Mouse (Mus musculus): ENCODE results near the gene Pik3ap1.

- no peak for TF ChIP-seq CTCF (IDR thresholded peaks at IDR 0.05; ENCODE audit: insufficient read depth, low read depth, low read length)
- no peak for TF ChIP-seq POLR2A (IDR thresholded peaks at IDR 0.05; ENCODE audit: insufficient read depth, low read depth, low read length)
These were observed 105.1 kb downstream of the Pik3ap1 start for GRCm38 (mm10) chr19:41279724-41280244.

All from olfactory bulb, adult 2 months (tissue).